12 mouse cellular contexts compared by ENCODE assay signal in the genomic region with DNA sequence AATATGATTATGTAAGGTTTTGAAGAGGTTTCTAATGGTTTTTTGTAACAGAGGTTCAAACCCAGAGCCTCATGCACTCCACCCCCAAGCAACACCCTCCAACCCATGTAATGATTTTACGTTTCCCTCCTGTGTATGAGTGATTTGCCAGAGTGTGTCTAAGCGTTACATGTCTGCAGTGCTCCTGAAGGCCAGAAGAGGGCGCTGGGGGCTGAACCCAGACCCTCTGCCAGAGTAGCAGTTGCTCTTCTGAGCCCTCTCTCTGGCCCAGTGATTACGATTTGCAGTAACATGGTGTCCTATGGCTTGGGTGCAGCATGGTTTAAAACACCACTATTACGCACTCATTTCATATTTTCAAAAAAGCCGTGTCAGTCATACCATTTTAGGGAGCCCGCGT. TPM values are rescaled to one million over a fixed set of nuclear protein-coding genes. Genes with fewer than 3 reads are reported as not detected.
DNase-seq lines count a peak whose midpoint lies in the region; TF ChIP-seq lines count a peak whose summit lies in the region.
"Had no signal": no experiment of that assay in that cellular context is flagged by ENCODE, and none has a peak within 500 bp of the region (broad histone marks: within the 10 kb centered on the region; RNA-seq: fewer than 3 reads in every experiment).

No protein-coding gene starts in this region.

- TF ChIP-seq POLR2A in lung, adult 2 months (IDR thresholded peaks at IDR 0.05; ENCODE audit: borderline replicate concordance, extremely low read depth, low read depth, low read length), result no peak

- no peak overlapping the region for H3K4me3 ChIP-seq in lung, adult 2 months (replicated peaks; ENCODE audit: extremely low read depth, low read depth, low read length)
- H3K4me3 ChIP-seq: embryonic facial prominence, embryonic 15.5 days had no signal

- TF ChIP-seq CTCF in lung, adult 2 months (IDR thresholded peaks at IDR 0.05; ENCODE audit: insufficient read depth, low read length), result peak; percentile 59

- DNase-seq in embryo, embryonic 11 days, result peak; percentile 17
- DNase-seq in embryo, embryonic 10 days (ENCODE audit: low spot score), result no peak
- DNase-seq in lung, adult 2 months, result no peak
- DNase-seq in lung, adult 18-20 months, result no peak
- DNase-seq in ZHBTc4 (ENCODE audit: low read depth, low spot score), result peak; percentile 74
- DNase-seq in naive thymus-derived CD4-positive, alpha-beta T cell, adult 2 months (ENCODE audit: low read depth), result peak; percentile 37
- DNase-seq in left cerebral cortex, postnatal 36 days (ENCODE audit: low spot score in 2 of 2), result no peak
- no peak for DNase-seq in gastrocnemius, adult 18-20 months (ENCODE audit: low spot score)
- DNase-seq: right cerebral cortex, adult 18-20 months had no signal

- 69% methylated on average over 8 of the region's 8 CpGs for WGBS in lung, adult 2 months

- H3K4me1 ChIP-seq in lung, adult 2 months (ENCODE audit: control insufficient read depth, insufficient read depth, low read length), result no peaks in the 10 kb centered on the region
- H3K4me1 ChIP-seq: embryonic facial prominence, embryonic 15.5 days had no signal

- intact Hi-C loops in left cerebral cortex, postnatal 36 days (cut with DNase I), result loop anchor here (10.0 kb wide), 1 partner anchor 216 kb away; no protein-coding TSS in a partner anchor

RNA-seq across cellular contexts. Expression of a gene that starts 23.2 kb away (rescaled TPM):
- 83.2 and 101 TPM in 2 replicates for polyA plus RNA-seq in lung, adult 2 months (2012; rRNA removed)
- total RNA-seq in left cerebral cortex, postnatal 36 days (2021), result 100 to 1,000 TPM; 125 to 132 TPM
- total RNA-seq in gastrocnemius, adult 18-20 months (2021), result 10 to 100 TPM; 52.1 to 57.5 TPM

RNA-seq across cellular contexts. Expression of a gene that starts 35.3 kb away (rescaled TPM):
- polyA plus RNA-seq in lung, adult 2 months (2012; rRNA removed), result 70.0 and 78.3 TPM in 2 replicates
- 10 to 100 TPM; 26.7 to 30.3 TPM for total RNA-seq in left cerebral cortex, postnatal 36 days (2021)
- 100 to 1,000 TPM; 158 to 163 TPM for total RNA-seq in gastrocnemius, adult 18-20 months (2021)

RNA-seq across cellular contexts. Expression of a gene that starts 39.4 kb away (rescaled TPM):
- 231 and 262 TPM in 2 replicates for polyA plus RNA-seq in lung, adult 2 months (2012; rRNA removed)
- 10 to 100 TPM; 79.2 to 79.9 TPM for total RNA-seq in left cerebral cortex, postnatal 36 days (2021)
- 1 to 10 TPM; 6.9 to 7.1 TPM for total RNA-seq in gastrocnemius, adult 18-20 months (2021)

RNA-seq across cellular contexts. Expression of a gene that starts 40.3 kb away (rescaled TPM):
- polyA plus RNA-seq in lung, adult 2 months (2012; rRNA removed), result 0.40 and 0.78 TPM in 2 replicates
- total RNA-seq in left cerebral cortex, postnatal 36 days (2021), result 1 to 10 TPM in 1 of 2 experiments, under 1 TPM in 1; 0.72 to 1.1 TPM
- total RNA-seq in gastrocnemius, adult 18-20 months (2021), result not detected
- polyA plus RNA-seq: embryonic facial prominence, embryonic 15.5 days; liver, embryonic 16.5 days had no signal

RNA-seq across cellular contexts. Expression of a gene that starts 51.8 kb away (rescaled TPM):
- polyA plus RNA-seq in lung, adult 2 months (2012; rRNA removed), result 7.7 and 22.4 TPM in 2 replicates
- 1 to 10 TPM; 3.2 to 7.2 TPM for total RNA-seq in left cerebral cortex, postnatal 36 days (2021)
- 1 to 10 TPM; 1.0 to 1.3 TPM for total RNA-seq in gastrocnemius, adult 18-20 months (2021)
- total RNA-seq: hematopoietic stem cell, adult 5-6 weeks had no signal

Comparison
In these comparisons a context has a peak if more than half of its experiments do, and no peak if none do; other contexts are left out.
1. DNase-seq: peak in embryo, embryonic 11 days (single experiment), ZHBTc4 (single experiment) and naive thymus-derived CD4-positive, alpha-beta T cell, adult 2 months (single experiment); none in embryo, embryonic 10 days (single experiment), lung, adult 2 months (single experiment), lung, adult 18-20 months (0 of 2), left cerebral cortex, postnatal 36 days (0 of 2) and gastrocnemius, adult 18-20 months (single experiment).
2. RNA of a gene that starts 35.3 kb away (total RNA-seq): 158 to 163 TPM in gastrocnemius, adult 18-20 months; 26.7 to 30.3 TPM in left cerebral cortex, postnatal 36 days; every median in the first group is over 4 times any median in the second.
3. RNA of a gene that starts 39.4 kb away (total RNA-seq): 79.2 to 79.9 TPM in left cerebral cortex, postnatal 36 days; 6.9 to 7.1 TPM in gastrocnemius, adult 18-20 months; every median in the first group is over 4 times any median in the second.